Mouse (Mus musculus): ENCODE measurements around the gene Ntsr2. TPM values are rescaled to one million over a fixed set of nuclear protein-coding genes. Genes with fewer than 3 reads are reported as not detected.

Ntsr2 gene
- total and polyA plus RNA-seq, 2 experiments from 2014 or later = 11.1 to 17.7 TPM

DNA sequence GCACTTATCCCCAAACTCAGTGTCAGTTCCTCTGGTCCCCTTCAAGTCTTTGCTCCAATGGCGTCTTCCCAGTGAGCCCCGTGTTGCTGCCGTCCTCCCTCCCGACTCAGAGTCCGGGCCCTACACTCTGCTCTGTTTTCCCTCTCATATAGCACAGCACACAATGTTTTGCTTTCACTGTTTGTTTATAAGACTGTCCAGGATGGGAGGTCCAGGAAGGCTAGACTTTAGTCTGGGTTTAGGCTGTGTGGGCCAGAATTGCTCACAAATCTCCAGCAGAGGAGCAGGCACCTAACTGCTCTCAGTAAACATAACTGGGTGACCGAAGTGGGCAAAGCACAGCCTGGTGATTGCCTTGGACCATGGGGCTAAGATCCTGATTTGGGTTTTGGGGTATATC, 19.9 kb upstream of the Ntsr2 start:
- ATAC-seq (ENCODE audit: low FRiP score) (no peak), DNase-seq (ENCODE audit: low spot score) (no peak)
- no peak overlapping the region for H3K4me2 ChIP-seq (ENCODE audit: low read depth, low read length, poor library complexity, severe bottlenecking)
- H3K36me3 ChIP-seq (ENCODE audit: insufficient read depth, low read length) = no peaks in the 10 kb centered on the region
- H3K4me1 ChIP-seq (ENCODE audit: insufficient read depth, low read length) = no peaks in the 10 kb centered on the region
- H3K9me3 ChIP-seq (ENCODE audit: low read length) = no peaks in the 10 kb centered on the region
- H3K27me3 ChIP-seq (ENCODE audit: insufficient read depth, low read length) = no peaks in the 10 kb centered on the region
- WGBS = 86% methylated on average over 6 of the region's 6 CpGs
- H3K27ac ChIP-seq (ENCODE audit: low read depth, low read length) = no peak overlapping the region
- no peak overlapping the region for H3K4me3 ChIP-seq (ENCODE audit: low read depth, low read length)
- no peak overlapping the region for H3K9ac ChIP-seq (replicated peaks; ENCODE audit: low read length, poor library complexity, severe bottlenecking)
- TF ChIP-seq CTCF (IDR thresholded peaks at IDR 0.05) = no peak

DNA sequence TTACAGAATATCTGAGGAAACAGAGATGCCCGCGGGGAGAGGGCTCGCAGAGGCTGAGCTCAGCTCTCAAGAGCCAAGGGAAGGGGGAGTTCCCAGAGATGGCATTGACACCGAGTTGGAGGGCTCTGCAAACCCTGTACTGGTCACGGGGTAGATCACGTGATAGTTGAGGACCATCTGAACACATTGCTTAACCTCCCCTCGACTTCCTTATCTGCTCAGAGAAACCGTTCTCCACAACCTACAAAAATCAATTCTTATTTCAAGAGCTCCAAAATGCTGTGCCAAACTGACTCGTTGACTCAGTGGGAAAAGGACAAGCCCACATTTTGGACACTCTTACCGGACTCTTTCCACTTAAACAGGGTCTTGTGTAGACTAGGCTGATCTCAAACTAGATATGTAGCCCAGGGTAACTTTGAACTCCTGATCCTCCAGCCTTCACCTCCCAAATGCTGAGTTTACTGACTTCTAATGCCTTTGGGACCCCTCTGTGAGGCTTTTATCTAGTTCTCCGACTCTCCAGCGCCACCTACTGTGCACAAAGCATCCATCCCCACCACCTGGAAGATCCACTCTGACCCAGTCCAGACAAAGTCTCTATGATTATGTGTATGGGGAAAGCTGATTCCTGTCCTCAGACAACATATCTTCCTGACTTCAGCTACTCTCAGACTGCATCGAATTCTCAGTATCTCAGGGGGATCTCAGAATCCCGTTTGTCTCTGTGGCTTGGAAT, 18.9 kb upstream of the Ntsr2 start:
- H3K27ac ChIP-seq (ENCODE audit: low read depth, low read length) = no peak overlapping the region
- H3K9ac ChIP-seq (replicated peaks; ENCODE audit: low read length, poor library complexity, severe bottlenecking) = no peak overlapping the region
- DNase-seq (ENCODE audit: low spot score) = peak; percentile 77
- peak; percentile 73 for TF ChIP-seq CTCF (IDR thresholded peaks at IDR 0.05)
- H3K4me3 ChIP-seq (ENCODE audit: low read depth, low read length) = no peak overlapping the region
- H3K9me3 ChIP-seq (ENCODE audit: low read length) = no peaks in the 10 kb centered on the region
- no peaks in the 10 kb centered on the region for H3K36me3 ChIP-seq (ENCODE audit: insufficient read depth, low read length)
- H3K4me1 ChIP-seq (ENCODE audit: insufficient read depth, low read length) = no peaks in the 10 kb centered on the region
- H3K27me3 ChIP-seq (ENCODE audit: insufficient read depth, low read length) = no peaks in the 10 kb centered on the region
- no peak overlapping the region for H3K4me2 ChIP-seq (ENCODE audit: low read depth, low read length, poor library complexity, severe bottlenecking)
- ATAC-seq (ENCODE audit: low FRiP score) = 0 out of 2 replicates have a peak, but pooled peaks have one; percentile 47
- 55% methylated on average over 14 of the region's 14 CpGs for WGBS

DNA sequence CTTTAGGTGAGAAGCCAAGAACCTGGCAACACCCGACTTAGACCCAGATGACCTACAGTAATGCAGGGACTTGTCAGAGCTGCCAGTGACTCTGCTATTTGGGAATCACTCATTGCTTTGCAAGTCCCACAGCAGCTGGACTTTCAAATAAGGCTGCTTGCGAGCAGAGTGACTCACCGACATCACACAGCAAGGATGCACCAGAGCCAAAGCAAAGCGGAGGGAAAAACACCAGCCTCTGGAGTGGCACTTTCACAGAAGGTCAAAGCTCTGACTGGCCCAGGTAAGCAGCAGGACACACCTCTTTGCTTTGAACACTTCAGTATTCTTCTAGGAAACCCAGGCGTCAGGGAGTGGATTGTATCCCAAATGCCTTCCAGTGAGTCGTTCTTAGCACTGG, 17.4 kb upstream of the Ntsr2 start:
- H3K27ac ChIP-seq (ENCODE audit: low read depth, low read length) = no peak overlapping the region
- no peaks in the 10 kb centered on the region for H3K27me3 ChIP-seq (ENCODE audit: insufficient read depth, low read length)
- TF ChIP-seq CTCF (IDR thresholded peaks at IDR 0.05) = no peak
- 77% methylated on average over 6 of the region's 6 CpGs for WGBS
- no peak for ATAC-seq (ENCODE audit: low FRiP score)
- H3K4me2 ChIP-seq (ENCODE audit: low read depth, low read length, poor library complexity, severe bottlenecking) = no peak overlapping the region
- H3K36me3 ChIP-seq (ENCODE audit: insufficient read depth, low read length) = no peaks in the 10 kb centered on the region
- H3K9me3 ChIP-seq (ENCODE audit: low read length) = no peaks in the 10 kb centered on the region
- DNase-seq (ENCODE audit: low spot score) = no peak
- H3K4me3 ChIP-seq (ENCODE audit: low read depth, low read length) = no peak overlapping the region
- no peaks in the 10 kb centered on the region for H3K4me1 ChIP-seq (ENCODE audit: insufficient read depth, low read length)
- H3K9ac ChIP-seq (replicated peaks; ENCODE audit: low read length, poor library complexity, severe bottlenecking) = no peak overlapping the region

DNA sequence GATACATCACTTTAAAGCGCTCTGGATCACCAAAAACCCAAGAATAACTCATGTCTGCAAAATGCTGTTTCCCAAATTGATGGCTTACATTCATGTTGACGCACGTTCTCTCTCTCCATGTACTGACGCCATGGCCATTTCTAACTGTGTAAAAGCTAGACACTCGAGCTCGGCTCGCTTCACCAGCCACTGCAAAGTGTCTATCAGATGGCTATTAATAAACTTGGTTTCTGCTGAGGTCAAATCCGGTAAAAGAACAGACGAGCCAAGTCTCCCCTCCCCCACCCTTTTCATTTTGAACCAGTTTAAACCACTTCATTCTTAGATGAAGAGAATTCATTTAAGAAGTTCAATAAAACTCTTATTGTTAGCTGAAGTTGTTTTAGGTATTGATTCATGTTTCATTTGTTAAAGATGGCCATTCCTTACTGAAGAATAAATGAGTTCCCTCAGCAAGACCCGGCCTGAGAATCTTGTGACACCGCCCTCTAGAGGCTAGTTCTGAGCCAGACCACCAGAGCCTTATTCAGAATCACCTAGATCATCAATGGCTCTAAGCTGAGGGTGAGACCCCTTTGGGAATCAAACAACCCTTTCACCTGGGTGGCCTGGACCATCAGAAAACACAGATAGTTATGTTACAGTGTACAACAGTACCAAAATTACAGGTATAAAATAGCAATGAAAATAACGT, 14.0 kb upstream of the Ntsr2 start:
- no peaks in the 10 kb centered on the region for H3K4me1 ChIP-seq (ENCODE audit: insufficient read depth, low read length)
- H3K4me3 ChIP-seq (ENCODE audit: low read depth, low read length) = no peak overlapping the region
- ATAC-seq (ENCODE audit: low FRiP score) (no peak), DNase-seq (ENCODE audit: low spot score) (no peak)
- H3K4me2 ChIP-seq (ENCODE audit: low read depth, low read length, poor library complexity, severe bottlenecking) = no peak overlapping the region
- H3K36me3 ChIP-seq (ENCODE audit: insufficient read depth, low read length) = no peaks in the 10 kb centered on the region
- H3K27ac ChIP-seq (ENCODE audit: low read depth, low read length) = no peak overlapping the region
- no peaks in the 10 kb centered on the region for H3K27me3 ChIP-seq (ENCODE audit: insufficient read depth, low read length)
- no peaks in the 10 kb centered on the region for H3K9me3 ChIP-seq (ENCODE audit: low read length)
- peak; percentile 47 for TF ChIP-seq CTCF (IDR thresholded peaks at IDR 0.05)
- no peak overlapping the region for H3K9ac ChIP-seq (replicated peaks; ENCODE audit: low read length, poor library complexity, severe bottlenecking)
- 72% methylated on average over 12 of the region's 12 CpGs for WGBS

DNA sequence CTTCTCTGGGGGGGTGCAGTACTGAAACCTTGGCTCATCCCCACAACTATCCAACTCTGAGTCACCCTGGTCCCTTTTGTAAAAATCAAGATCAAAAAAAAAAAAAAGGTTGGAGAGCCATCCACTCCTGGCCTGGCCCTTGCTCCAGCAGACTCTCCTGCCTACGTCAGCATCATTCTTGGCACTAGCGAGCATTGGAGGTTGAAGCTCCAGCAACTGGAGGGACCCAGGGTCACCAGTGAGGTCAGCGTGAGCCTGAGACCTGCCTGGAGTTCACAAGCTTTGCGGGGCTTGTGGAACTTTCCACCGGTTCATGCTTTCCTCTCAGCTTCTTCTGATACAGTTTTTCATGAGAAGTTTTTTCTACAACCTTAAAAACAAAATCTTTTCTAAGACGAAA, 13.1 kb upstream of the Ntsr2 start:
- H3K27me3 ChIP-seq (ENCODE audit: insufficient read depth, low read length) = no peaks in the 10 kb centered on the region
- no peak overlapping the region for H3K4me2 ChIP-seq (ENCODE audit: low read depth, low read length, poor library complexity, severe bottlenecking)
- H3K27ac ChIP-seq (ENCODE audit: low read depth, low read length) = no peak overlapping the region
- no peaks in the 10 kb centered on the region for H3K9me3 ChIP-seq (ENCODE audit: low read length)
- H3K9ac ChIP-seq (replicated peaks; ENCODE audit: low read length, poor library complexity, severe bottlenecking) = no peak overlapping the region
- H3K36me3 ChIP-seq (ENCODE audit: insufficient read depth, low read length) = no peaks in the 10 kb centered on the region
- no peaks in the 10 kb centered on the region for H3K4me1 ChIP-seq (ENCODE audit: insufficient read depth, low read length)
- WGBS = 94% methylated on average over 6 of the region's 6 CpGs
- H3K4me3 ChIP-seq (ENCODE audit: low read depth, low read length) = no peak overlapping the region
- no peak for ATAC-seq (ENCODE audit: low FRiP score)
- TF ChIP-seq CTCF (IDR thresholded peaks at IDR 0.05) = no peak
- no peak for DNase-seq (ENCODE audit: low spot score)

DNA sequence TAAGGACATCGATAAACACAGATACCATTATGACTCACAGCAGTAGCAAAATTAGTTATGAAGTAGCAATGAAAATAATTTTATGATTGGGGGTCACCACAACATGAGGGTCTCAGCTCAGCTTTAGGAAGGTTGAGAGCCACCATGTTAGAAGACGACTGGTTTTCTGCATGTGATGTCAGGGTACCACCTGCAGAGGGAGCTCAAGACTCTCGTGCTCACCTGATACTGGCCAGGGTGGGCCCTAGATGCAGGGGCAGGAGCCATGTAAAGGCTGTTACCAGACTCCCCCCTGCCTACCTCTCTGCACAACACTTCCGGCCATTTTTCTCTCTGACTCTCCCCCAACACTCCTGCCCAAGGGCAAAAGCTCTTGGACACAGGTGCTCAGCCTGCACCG, 11.2 kb upstream of the Ntsr2 start:
- Histone ChIP-seq H3K27me3 (ENCODE audit: insufficient read depth, low read length) (no peaks in the 10 kb centered on the region), H3K4me3 (ENCODE audit: low read depth, low read length) (no peak overlapping the region), H3K9ac (replicated peaks; ENCODE audit: low read length, poor library complexity, severe bottlenecking) (no peak overlapping the region), H3K9me3 (ENCODE audit: low read length) (no peaks in the 10 kb centered on the region), H3K4me2 (ENCODE audit: low read depth, low read length, poor library complexity, severe bottlenecking) (no peak overlapping the region), H3K27ac (ENCODE audit: low read depth, low read length) (no peak overlapping the region), H3K4me1 (ENCODE audit: insufficient read depth, low read length) (no peaks in the 10 kb centered on the region), H3K36me3 (ENCODE audit: insufficient read depth, low read length) (no peaks in the 10 kb centered on the region)
- ATAC-seq (ENCODE audit: low FRiP score) = no peak
- no peak for TF ChIP-seq CTCF (IDR thresholded peaks at IDR 0.05)
- whole genome bisulfite sequencing = 65% methylated on average over 5 of the region's 5 CpGs
- DNase-seq (ENCODE audit: low spot score) = no peak
